Comparison of ENCODE assay signal across 26 mouse cellular contexts in the genomic region with DNA sequence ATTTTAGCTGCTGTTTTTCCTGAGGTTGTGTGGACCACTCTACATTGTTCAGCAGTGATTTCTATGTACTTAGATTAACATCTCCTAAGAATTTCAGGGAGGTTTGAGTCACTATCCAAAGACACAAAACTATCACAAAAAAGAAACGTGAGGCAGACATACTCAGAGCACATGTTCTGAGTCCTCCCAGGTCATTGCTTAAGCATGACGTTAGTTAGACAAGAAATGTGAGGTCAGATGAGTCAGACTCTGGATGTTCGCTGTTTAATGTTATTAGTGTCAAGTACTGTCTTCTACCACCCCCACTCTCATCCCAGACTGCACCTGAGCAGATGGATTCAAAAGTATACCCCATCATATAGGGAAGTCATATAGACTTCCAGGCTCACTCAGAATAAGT.
"Had no signal": no experiment of that assay in that cellular context is flagged by ENCODE, and none has a peak within 500 bp of the region (broad histone marks: within the 10 kb centered on the region; RNA-seq: fewer than 3 reads in every experiment).

No protein-coding gene starts in this region.

- H3K4me2 ChIP-seq: heart, embryonic 12.5 days; hindbrain, embryonic 12.5 days; hindbrain, embryonic 14.5 days; intestine, embryonic 15.5 days; limb, embryonic 13.5 days; limb, embryonic 15.5 days; liver, embryonic 12.5 days had no signal

- H3K27ac ChIP-seq: gastrocnemius, adult 2 months; heart, embryonic 10.5 days; hindbrain, embryonic 10.5 days; hindbrain, embryonic 12.5 days; hindbrain, embryonic 14.5 days; intestine, embryonic 15.5 days; kidney, postnatal 0 days; left cerebral cortex, adult 2 months; limb, embryonic 13.5 days; limb, embryonic 15.5 days; liver, embryonic 12.5 days; liver, embryonic 14.5 days had no signal

- H3K9ac ChIP-seq: heart, embryonic 12.5 days; hindbrain, embryonic 12.5 days; hindbrain, embryonic 14.5 days; intestine, embryonic 15.5 days; limb, embryonic 13.5 days; limb, embryonic 15.5 days; liver, embryonic 12.5 days; liver, embryonic 14.5 days had no signal

- H3K27me3 ChIP-seq: heart, embryonic 12.5 days; hindbrain, embryonic 12.5 days; intestine, embryonic 15.5 days; limb, embryonic 13.5 days; limb, embryonic 15.5 days; liver, embryonic 12.5 days had no signal

- DNase-seq: gastrocnemius, adult 2 months; gastrocnemius, postnatal 10 days; gastrocnemius, postnatal 25 days; heart, adult 18-20 months; heart, postnatal 10 days; heart, postnatal 4 days; kidney, adult 18-20 months; kidney, adult 8-10 months; kidney, postnatal 14 days; kidney, postnatal 36 days; left cerebral cortex, postnatal 4 days had no signal

- H3K4me3 ChIP-seq: gastrocnemius, adult 2 months; heart, embryonic 10.5 days; heart, embryonic 12.5 days; hindbrain, embryonic 10.5 days; hindbrain, embryonic 12.5 days; intestine, embryonic 15.5 days; left cerebral cortex, adult 2 months; limb, embryonic 13.5 days; limb, embryonic 15.5 days; liver, embryonic 12.5 days had no signal

- H3K36me3 ChIP-seq: heart, embryonic 10.5 days; heart, embryonic 12.5 days; hindbrain, embryonic 10.5 days; hindbrain, embryonic 12.5 days; intestine, embryonic 15.5 days; limb, embryonic 13.5 days; limb, embryonic 15.5 days; liver, embryonic 12.5 days had no signal

- H3K4me1 ChIP-seq: heart, embryonic 10.5 days; heart, embryonic 12.5 days; hindbrain, embryonic 12.5 days; intestine, embryonic 15.5 days; limb, embryonic 13.5 days; liver, embryonic 12.5 days had no signal

- H3K9me3 ChIP-seq: heart, embryonic 10.5 days; heart, embryonic 12.5 days; hindbrain, embryonic 10.5 days; hindbrain, embryonic 12.5 days; intestine, embryonic 15.5 days; limb, embryonic 13.5 days; limb, embryonic 15.5 days; liver, embryonic 12.5 days had no signal

- ATAC-seq: hindbrain, embryonic 16.5 days; inflammation-experienced regulatory T-cells, adult 6 months; intestine, embryonic 15.5 days; intestine, postnatal 0 days; liver, embryonic 12.5 days had no signal
